Mouse (Mus musculus): ENCODE measurements at regions not wholly inside any gene's neighbourhood (a gene's known extent, or its start where the extent isn't known, plus 50 kb on each side); places are given as distances from the start of the nearest gene placed in this dataset.

GRCm38 (mm10) chr12:25181317-25181716 lies 84.4 kb upstream of the Id2 start:
- no peaks in the 10 kb centered on the region for H3K36me3 ChIP-seq (replicated peaks in 1 of 2; ENCODE audit: control insufficient read depth in 1 of 2, insufficient read depth in 1 of 2, low read length in 1 of 2)
- dilution Hi-C loops (cut with MboI; ENCODE audit: extremely low pct_ligation_motif_present, extremely low pct_unique_long_range_greater_than_20kb, low sequenced_read_pairs) (no loop called here), in situ Hi-C loops (cut with MboI; ENCODE audit: low pct_ligation_motif_present, low pct_unique_long_range_greater_than_20kb, low sequenced_read_pairs) (no loop called here)
- H3K9me3 ChIP-seq (replicated peaks; ENCODE audit: low read length), result peaks cover 33% of the 10 kb centered on the region
- no peak overlapping the region for H3K4me2 ChIP-seq (ENCODE audit: insufficient read depth, low read depth, poor library complexity, severe bottlenecking)
- no peak overlapping the region for H3K4me3 ChIP-seq (replicated peaks in 1 of 3; ENCODE audit: low read depth in 2 of 3, low read length in 2 of 3, poor library complexity in 1 of 3)
- no peak overlapping the region for H3K27ac ChIP-seq (ENCODE audit: insufficient read depth, low read depth)
- DNase-seq (ENCODE audit: extremely low read depth), result no peak
- no peak overlapping the region for H3K9ac ChIP-seq (ENCODE audit: insufficient read depth, low read depth)
- H3K79me2 ChIP-seq (replicated peaks; ENCODE audit: control insufficient read depth, extremely low read depth, insufficient read depth, poor library complexity, severe bottlenecking), result no peaks in the 10 kb centered on the region
- H3K4me1 ChIP-seq (ENCODE audit: control insufficient read depth in 1 of 2, insufficient read depth in 2 of 2), result peaks cover 12 to 57% of the 10 kb centered on the region in 2 experiments
- TF ChIP-seq POLR2A (IDR thresholded peaks at IDR 0.05; ENCODE audit: low read depth, low read length) (no peak), JUN (IDR thresholded peaks at IDR 0.05; ENCODE audit: insufficient read depth, low read depth, low read length) (no peak), CHD1 (IDR thresholded peaks at IDR 0.05; ENCODE audit: low read depth, low read length) (no peak), MXI1 (IDR thresholded peaks at IDR 0.05; ENCODE audit: low read depth, low read length) (no peak), GABPA (IDR thresholded peaks at IDR 0.05; ENCODE audit: insufficient replicate concordance, low read depth, low read length) (no peak), RCOR1 (conservative IDR thresholded peaks at IDR 0.05; ENCODE audit: low read depth, low read length) (no peak), ZC3H11A (IDR thresholded peaks at IDR 0.05; ENCODE audit: low read depth, low read length) (no peak), ZMIZ1 (IDR thresholded peaks at IDR 0.05; ENCODE audit: low read depth, low read length) (no peak), BHLHE40 (IDR thresholded peaks at IDR 0.05; ENCODE audit: low read depth, low read length) (no peak), CTCF (conservative IDR thresholded peaks at IDR 0.05 in 1 of 2, IDR thresholded peaks at IDR 0.05 in 1 of 2; ENCODE audit: low read depth in 2 of 2, low read length in 2 of 2) (no peak), USF1 (IDR thresholded peaks at IDR 0.05; ENCODE audit: low read depth, low read length) (no peak), POLR2AphosphoS2 (IDR thresholded peaks at IDR 0.05; ENCODE audit: low read depth, low read length) (no peak), PAX5 (IDR thresholded peaks at IDR 0.05; ENCODE audit: low read length) (no peak), UBTF (IDR thresholded peaks at IDR 0.05; ENCODE audit: low read depth, low read length) (no peak), MYC (IDR thresholded peaks at IDR 0.05; ENCODE audit: low read depth, low read length) (no peak), SMC3 (IDR thresholded peaks at IDR 0.05; ENCODE audit: low read depth, low read length) (no peak), ZKSCAN1 (IDR thresholded peaks at IDR 0.05; ENCODE audit: borderline replicate concordance, low read depth, low read length) (no peak), MAX (IDR thresholded peaks at IDR 0.05; ENCODE audit: low read length) (no peak), MAZ (IDR thresholded peaks at IDR 0.05; ENCODE audit: low read depth, low read length) (no peak), RAD21 (IDR thresholded peaks at IDR 0.05; ENCODE audit: low read depth, low read length) (no peak)
- peaks cover 1% of the 10 kb centered on the region for H3K27me3 ChIP-seq (replicated peaks)

GRCm38 (mm10) chr12:25180861-25181260 lies 83.9 kb upstream of the Id2 start:
- no peaks in the 10 kb centered on the region for H3K27me3 ChIP-seq (replicated peaks)
- H3K36me3 ChIP-seq (replicated peaks in 1 of 2; ENCODE audit: control insufficient read depth in 1 of 2, insufficient read depth in 1 of 2, low read length in 1 of 2), result no peaks in the 10 kb centered on the region
- peaks cover 14 to 60% of the 10 kb centered on the region in 2 experiments for H3K4me1 ChIP-seq (ENCODE audit: control insufficient read depth in 1 of 2, insufficient read depth in 2 of 2)
- H3K27ac ChIP-seq (ENCODE audit: insufficient read depth, low read depth), result no peak overlapping the region
- in situ Hi-C loops (cut with MboI; ENCODE audit: low pct_ligation_motif_present, low pct_unique_long_range_greater_than_20kb, low sequenced_read_pairs) (no loop called here), dilution Hi-C loops (cut with MboI; ENCODE audit: extremely low pct_ligation_motif_present, extremely low pct_unique_long_range_greater_than_20kb, low sequenced_read_pairs) (no loop called here)
- no peak overlapping the region for H3K4me2 ChIP-seq (ENCODE audit: insufficient read depth, low read depth, poor library complexity, severe bottlenecking)
- no peak overlapping the region for H3K4me3 ChIP-seq (replicated peaks in 1 of 3; ENCODE audit: low read depth in 2 of 3, low read length in 2 of 3, poor library complexity in 1 of 3)
- H3K9ac ChIP-seq (ENCODE audit: insufficient read depth, low read depth), result no peak overlapping the region
- no peak for DNase-seq (ENCODE audit: extremely low read depth)
- peaks cover 33% of the 10 kb centered on the region for H3K9me3 ChIP-seq (replicated peaks; ENCODE audit: low read length)
- no peak for TF ChIP-seq MAFK (IDR thresholded peaks at IDR 0.05; ENCODE audit: insufficient replicate concordance, low read length)
- no peak for TF ChIP-seq JUND (conservative IDR thresholded peaks at IDR 0.05; ENCODE audit: low read depth, low read length)
- TF ChIP-seq UBTF (IDR thresholded peaks at IDR 0.05; ENCODE audit: low read depth, low read length), result no peak
- no peak for TF ChIP-seq MXI1 (IDR thresholded peaks at IDR 0.05; ENCODE audit: low read depth, low read length)
- TF ChIP-seq EP300 (IDR thresholded peaks at IDR 0.05; ENCODE audit: low read length), result no peak
- TF ChIP-seq KAT2A (IDR thresholded peaks at IDR 0.05; ENCODE audit: insufficient replicate concordance, low read length), result no peak
- no peak for TF ChIP-seq MEF2A (IDR thresholded peaks at IDR 0.05; ENCODE audit: borderline replicate concordance, low read depth, low read length)
- TF ChIP-seq ZMIZ1 (IDR thresholded peaks at IDR 0.05; ENCODE audit: low read depth, low read length), result no peak
- no peak for TF ChIP-seq USF2 (conservative IDR thresholded peaks at IDR 0.05; ENCODE audit: low read depth, low read length)
- TF ChIP-seq NRF1 (IDR thresholded peaks at IDR 0.05; ENCODE audit: low read depth, low read length), result no peak
- no peak for TF ChIP-seq TCF12 (IDR thresholded peaks at IDR 0.05; ENCODE audit: low read depth, low read length)
- peak; percentile 35 for TF ChIP-seq RAD21 (IDR thresholded peaks at IDR 0.05; ENCODE audit: low read depth, low read length)
- TF ChIP-seq CTCF (conservative IDR thresholded peaks at IDR 0.05 in 1 of 2, IDR thresholded peaks at IDR 0.05 in 1 of 2; ENCODE audit: low read depth in 2 of 2, low read length in 2 of 2), result peak; percentile 13 to 45; a peak in 3 of 4 replicates
- no peak for TF ChIP-seq ZC3H11A (IDR thresholded peaks at IDR 0.05; ENCODE audit: low read depth, low read length)
- no peak for TF ChIP-seq SIN3A (IDR thresholded peaks at IDR 0.05; ENCODE audit: low read length)
- TF ChIP-seq RCOR1 (conservative IDR thresholded peaks at IDR 0.05; ENCODE audit: low read depth, low read length), result no peak
- TF ChIP-seq SMC3 (IDR thresholded peaks at IDR 0.05; ENCODE audit: low read depth, low read length), result peak; percentile 49
- no peak for TF ChIP-seq MAX (IDR thresholded peaks at IDR 0.05; ENCODE audit: low read length)
- no peaks in the 10 kb centered on the region for H3K79me2 ChIP-seq (replicated peaks; ENCODE audit: control insufficient read depth, extremely low read depth, insufficient read depth, poor library complexity, severe bottlenecking)
